Mouse (Mus musculus) MEL (cell line): ENCODE data around the gene Zup1.

Experiments used
- CHD1 ChIP-seq: IDR thresholded peaks from 2 replicates; pipeline ENCODE4 v1.6.1; 2012; ENCODE audit warnings: low read depth, mild to moderate bottlenecking, inconsistent platforms, low read length, improper control_type of control experiment
- CTCF ChIP-seq, 3 experiments: IDR thresholded peaks in 2 of 3; conservative IDR thresholded peaks in 1 of 3; 2 replicates each; pipeline ENCODE4 v1.5.1; 2011 to 2012; ENCODE audit warnings: low read length in 3 of 3, low read depth in 2 of 3, mild to moderate bottlenecking in 2 of 3, improper control_type of control experiment in 1 of 3, inconsistent platforms in 1 of 3, mixed read lengths in 1 of 3, moderate library complexity in 1 of 3; ENCODE audit not compliant: control insufficient read depth in 1 of 3, insufficient read depth in 1 of 3, poor library complexity in 1 of 3, severe bottlenecking in 1 of 3
- EP300 ChIP-seq, 2 experiments: IDR thresholded peaks; 2 replicates each; pipeline ENCODE4 v1.6.1; 2011; ENCODE audit warnings: improper control_type of control experiment in 2 of 2, low read length in 2 of 2, low read depth in 1 of 2, mild to moderate bottlenecking in 1 of 2
- MAX ChIP-seq: IDR thresholded peaks from 2 replicates; pipeline ENCODE4 v1.6.1; 2011; ENCODE audit warnings: low read length, improper control_type of control experiment
- MAZ ChIP-seq: IDR thresholded peaks from 2 replicates; pipeline ENCODE4 v1.6.1; 2012; ENCODE audit warnings: low read depth, mild to moderate bottlenecking, inconsistent platforms, low read length, improper control_type of control experiment
- NELFE ChIP-seq: IDR thresholded peaks from 2 replicates; pipeline ENCODE4 v1.6.1; 2011; ENCODE audit warnings: low read depth, low read length, improper control_type of control experiment
- NRF1 ChIP-seq: IDR thresholded peaks from 2 replicates; pipeline ENCODE4 v1.6.1; 2014; ENCODE audit warnings: low read depth, mild to moderate bottlenecking, inconsistent platforms, low read length, improper control_type of control experiment, moderate library complexity; ENCODE audit not compliant: poor library complexity, insufficient read depth, severe bottlenecking
- POLR2A ChIP-seq, 2 experiments: IDR thresholded peaks; 2 replicates each; pipeline ENCODE4 v1.6.1; 2011 to 2012; ENCODE audit warnings: low read length in 2 of 2, mild to moderate bottlenecking in 2 of 2, control low read depth in 1 of 2, improper control_type of control experiment in 1 of 2, low read depth in 1 of 2, moderate library complexity in 1 of 2; ENCODE audit not compliant: control insufficient read depth in 1 of 2, insufficient read depth in 1 of 2, poor library complexity in 1 of 2
- POLR2AphosphoS2 ChIP-seq: IDR thresholded peaks from 2 replicates; pipeline ENCODE4 v1.6.1; 2011; ENCODE audit warnings: low read length, improper control_type of control experiment
- SIN3A ChIP-seq: IDR thresholded peaks from 2 replicates; pipeline ENCODE4 v1.6.1; 2012; ENCODE audit warnings: low read length, improper control_type of control experiment, inconsistent platforms
- TAL1 ChIP-seq: IDR thresholded peaks from 2 replicates; pipeline ENCODE4 v1.6.1; 2012; ENCODE audit warnings: mild to moderate bottlenecking, inconsistent platforms, low read length, moderate library complexity, mixed read lengths
- TCF12 ChIP-seq: IDR thresholded peaks from 2 replicates; pipeline ENCODE4 v1.6.1; 2014; ENCODE audit warnings: low read depth, mild to moderate bottlenecking, inconsistent platforms, low read length, improper control_type of control experiment, moderate library complexity
- UBTF ChIP-seq: IDR thresholded peaks from 2 replicates; pipeline ENCODE4 v1.6.1; 2012; ENCODE audit warnings: low read depth, mild to moderate bottlenecking, inconsistent platforms, low read length, improper control_type of control experiment, moderate library complexity, borderline replicate concordance; ENCODE audit not compliant: insufficient read depth
- USF1 ChIP-seq: IDR thresholded peaks from 2 replicates; pipeline ENCODE4 v1.6.1; 2014; ENCODE audit warnings: low read depth, mild to moderate bottlenecking, inconsistent platforms, low read length, improper control_type of control experiment, moderate library complexity

DNA sequence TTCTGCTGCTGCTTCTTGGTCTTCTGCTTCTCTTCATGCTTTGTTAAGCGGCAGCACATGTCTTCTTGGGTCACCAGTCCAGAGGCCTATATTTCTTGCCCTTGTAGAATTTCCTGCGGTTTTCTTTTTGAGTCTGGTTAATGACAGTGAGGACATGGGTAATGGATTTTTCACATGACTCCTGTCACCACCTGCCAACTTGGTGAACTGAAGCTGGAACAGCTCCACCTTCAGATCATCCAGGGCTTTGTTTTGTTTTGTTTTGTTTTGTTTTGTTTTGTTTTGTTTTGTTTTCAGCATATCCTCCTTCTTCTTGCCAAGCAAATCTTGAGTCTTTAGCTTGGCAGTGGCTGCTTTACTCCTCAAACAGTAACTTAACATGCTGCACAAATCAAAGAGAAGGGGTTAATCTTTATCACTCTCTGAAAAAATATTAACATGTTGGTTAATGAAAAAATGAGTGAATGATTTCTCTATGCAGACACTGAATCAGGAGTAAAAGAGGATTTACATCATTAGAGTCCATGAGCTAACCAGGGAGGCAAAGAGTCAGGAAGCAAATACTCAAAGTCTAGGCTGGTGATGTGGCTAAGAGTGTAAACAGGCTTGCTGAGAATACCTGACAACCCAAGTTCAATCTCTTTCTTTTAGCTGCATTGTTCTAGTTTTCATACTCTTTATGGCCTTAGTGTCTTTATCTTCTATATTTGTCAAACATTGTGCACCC is 78.2 kb downstream of the Zup1 start:
- TF ChIP-seq SIN3A, result no peak
- TF ChIP-seq TAL1, result no peak
- TF ChIP-seq POLR2A (IDR thresholded peaks at IDR 0.05; ENCODE audit: control insufficient read depth in 1 of 2, insufficient read depth in 1 of 2, low read depth in 1 of 2, low read length in 2 of 2, poor library complexity in 1 of 2), result no peak
- no peak for TF ChIP-seq POLR2AphosphoS2
- no peak for TF ChIP-seq USF1
- TF ChIP-seq CHD1, result no peak
- TF ChIP-seq CTCF (IDR thresholded peaks at IDR 0.05 in 2 of 3, conservative IDR thresholded peaks at IDR 0.05 in 1 of 3; ENCODE audit: control insufficient read depth in 1 of 3, insufficient read depth in 1 of 3, low read depth in 2 of 3, low read length in 3 of 3, poor library complexity in 1 of 3, severe bottlenecking in 1 of 3), result no peak
- no peak for TF ChIP-seq EP300 (IDR thresholded peaks at IDR 0.05; ENCODE audit: low read depth in 1 of 2, low read length in 2 of 2)
- no peak for TF ChIP-seq NELFE
- no peak for TF ChIP-seq NRF1
- no peak for TF ChIP-seq MAX
- TF ChIP-seq TCF12, result no peak
- TF ChIP-seq MAZ, result no peak
- TF ChIP-seq UBTF, result no peak
